Mouse (Mus musculus) CH12.LX (cell line): ENCODE measurements at regions not wholly inside any gene's neighbourhood (a gene's known extent, or its start where the extent isn't known, plus 50 kb on each side); places are given as distances from the start of the nearest gene placed in this dataset.

ENCODE experiments used
- DNase-seq: peaks from one replicate; pipeline ENCODE4 v3.0.0-alpha.2; 2013; ENCODE audit errors: extremely low read depth
- H3K27ac ChIP-seq: 2 replicates; pipeline ENCODE4 v1.5.1; 2012; ENCODE audit warnings: low read depth, mild to moderate bottlenecking, control low read depth, moderate library complexity; ENCODE audit not compliant: insufficient read depth
- H3K27me3 ChIP-seq: replicated peaks from 2 replicates; pipeline ENCODE3; 2012; ENCODE audit warnings: inconsistent platforms
- H3K36me3 ChIP-seq, 2 experiments: replicated peaks in 1 of 2; 2 replicates each; pipeline versions ENCODE3 to v1.6.1; 2012; ENCODE audit warnings: inconsistent platforms in 1 of 2, low read length in 1 of 2, mild to moderate bottlenecking in 1 of 2, mixed read lengths in 1 of 2, moderate library complexity in 1 of 2; ENCODE audit not compliant: control insufficient read depth in 1 of 2, insufficient read depth in 1 of 2
- H3K4me1 ChIP-seq, 2 experiments: 2 replicates each; pipeline ENCODE4 v1.6.1; 2012; ENCODE audit warnings: inconsistent platforms in 1 of 2, moderate library complexity in 1 of 2; ENCODE audit not compliant: insufficient read depth in 2 of 2, control insufficient read depth in 1 of 2
- H3K4me2 ChIP-seq: 2 replicates; pipeline ENCODE4 v1.6.1; 2012; ENCODE audit warnings: low read depth, mild to moderate bottlenecking, control low read depth; ENCODE audit not compliant: poor library complexity, insufficient read depth, severe bottlenecking
- H3K4me3 ChIP-seq, 3 experiments: fragments of 150-350 bp in 1 of 3; sonication (generic) in 1 of 3; replicated peaks in 1 of 3; 2 replicates each; pipeline versions ENCODE3 to v1.5.1; 2011 to 2012; ENCODE audit warnings: low read depth in 2 of 3, low read length in 2 of 3, mild to moderate bottlenecking in 2 of 3, moderate library complexity in 2 of 3, control low read depth in 1 of 3, improper control_type of control experiment in 1 of 3, inconsistent platforms in 1 of 3, mixed read lengths in 1 of 3; ENCODE audit not compliant: poor library complexity in 1 of 3
- H3K79me2 ChIP-seq: replicated peaks from 2 replicates; pipeline ENCODE4 v1.6.1; 2012; ENCODE audit warnings: mild to moderate bottlenecking, moderate library complexity; ENCODE audit not compliant: control insufficient read depth, poor library complexity, insufficient read depth, severe bottlenecking; ENCODE audit errors: extremely low read depth
- H3K9ac ChIP-seq: 2 replicates; pipeline ENCODE4 v1.6.1; 2012; ENCODE audit warnings: low read depth, mild to moderate bottlenecking, control low read depth, moderate library complexity; ENCODE audit not compliant: insufficient read depth
- H3K9me3 ChIP-seq: replicated peaks from 2 replicates; pipeline ENCODE3; 2012; ENCODE audit warnings: low read length, inconsistent platforms, mixed read lengths
- KAT2A ChIP-seq: IDR thresholded peaks from 2 replicates; pipeline ENCODE4 v1.6.1; 2012; ENCODE audit warnings: low read length, improper control_type of control experiment, inconsistent platforms; ENCODE audit not compliant: insufficient replicate concordance
- NELFE ChIP-seq: IDR thresholded peaks from 2 replicates; pipeline ENCODE4 v1.6.1; 2011; ENCODE audit warnings: low read depth, low read length, improper control_type of control experiment
- NRF1 ChIP-seq: IDR thresholded peaks from 2 replicates; pipeline ENCODE4 v1.6.1; 2014; ENCODE audit warnings: low read depth, mild to moderate bottlenecking, inconsistent platforms, low read length, improper control_type of control experiment, moderate library complexity
- POLR2AphosphoS2 ChIP-seq: IDR thresholded peaks from 2 replicates; pipeline ENCODE4 v1.6.1; 2011; ENCODE audit warnings: low read depth, low read length, improper control_type of control experiment
- USF2 ChIP-seq: conservative IDR thresholded peaks from 2 replicates; pipeline ENCODE4 v1.6.1; 2011; ENCODE audit warnings: low read depth, low read length, improper control_type of control experiment
- dilution Hi-C: fragments of 300-500 bp; cut with MboI; formaldehyde crosslinking; loops from 2 replicates; pipeline ENCODE4 v1.14.3; 2020; ENCODE audit warnings: low sequenced_read_pairs; ENCODE audit not compliant: extremely low pct_unique_long_range_greater_than_20kb, extremely low pct_ligation_motif_present
- in situ Hi-C: fragments of 300-500 bp; cut with MboI; formaldehyde crosslinking; loops from 3 replicates; pipeline ENCODE4 v1.14.3; 2019; ENCODE audit warnings: low sequenced_read_pairs, low pct_ligation_motif_present, low pct_unique_long_range_greater_than_20kb, mixed read lengths

GRCm38 (mm10) chr13:84449001-84449551 lies 227.0 kb downstream of the Tmem161b start:
- Histone ChIP-seq H3K9ac (no peak overlapping the region), H3K27me3 (no peaks in the 10 kb centered on the region), H3K4me3 (no peak overlapping the region), H3K79me2 (no peaks in the 10 kb centered on the region), H3K4me2 (no peak overlapping the region), H3K36me3 (no peaks in the 10 kb centered on the region), H3K9me3 (no peaks in the 10 kb centered on the region), H3K4me1 (no peaks in the 10 kb centered on the region), H3K27ac (no peak overlapping the region)
- dilution Hi-C loops = no loop called here
- in situ Hi-C loops = no loop called here
- DNase-seq = no peak
- no peak for TF ChIP-seq USF2
- TF ChIP-seq KAT2A = no peak
- TF ChIP-seq POLR2AphosphoS2 = no peak
- TF ChIP-seq NELFE = no peak
- TF ChIP-seq NRF1 = no peak
